Mouse (Mus musculus) cortical plate, adult 2 months (tissue): ENCODE results near the gene Hook2.

Experiments
- CTCF ChIP-seq: fragments of 200-500 bp; IDR thresholded peaks from 2 replicates; pipeline ENCODE4 v1.5.1; 2011; ENCODE audit warnings: mild to moderate bottlenecking, control low read depth, low read length; ENCODE audit not compliant: insufficient read depth; ENCODE audit errors: extremely low read depth
- POLR2A ChIP-seq: fragments of 200-500 bp; IDR thresholded peaks from 2 replicates; pipeline ENCODE4 v1.6.1; 2011; ENCODE audit warnings: mild to moderate bottlenecking, low read length, control low read depth; ENCODE audit not compliant: insufficient read depth; ENCODE audit errors: extremely low read depth

DNA sequence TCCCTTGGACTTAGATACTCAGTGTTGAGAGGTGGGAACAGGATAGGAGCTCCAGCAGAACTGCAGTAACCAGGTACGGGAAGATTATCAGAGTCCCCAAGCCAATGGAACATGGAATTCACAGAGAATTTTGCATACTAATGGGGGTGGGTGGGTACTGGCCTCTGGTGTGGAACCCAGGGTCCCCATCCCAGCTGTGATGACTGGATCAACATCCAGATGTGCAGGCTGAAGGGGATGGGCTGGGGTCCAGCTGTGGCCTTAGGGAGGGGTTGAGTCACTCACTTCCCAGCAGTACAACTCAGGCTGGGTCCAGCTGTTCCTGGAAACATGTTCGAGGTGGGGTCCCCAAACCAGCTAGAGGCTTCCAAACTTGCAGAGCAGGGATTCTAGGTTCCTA, 2.5 kb upstream of the Hook2 start:
- TF ChIP-seq CTCF (no peak), POLR2A (no peak)
